Mouse (Mus musculus): Measurements from ENCODE around the gene Myo1g. TPM values are rescaled to one million over a fixed set of nuclear protein-coding genes. Genes with fewer than 3 reads are reported as not detected.

Myo1g gene
- total RNA-seq, 2 experiments from 2014 or later = 6.3 to 6.5 TPM

Small RNA genes lying within 50 kb of the gene (microRNA-seq; reads per million reads assigned to microRNA genes)
- not detected for gene Gm22123

Other genes with a start within 250 kb of the Myo1g start
- 10 to 100 TPM; 83.3 to 86.5 TPM for gene Tmed4, start 246.1 kb downstream of the Myo1g start, total RNA-seq (2021)
- 100 to 1,000 TPM; 854 to 941 TPM for gene Ogdh, start 229.3 kb downstream of the Myo1g start, total RNA-seq (2021)
- 10 to 100 TPM; 38.4 to 48.2 TPM for gene Zmiz2, start 131.9 kb downstream of the Myo1g start, total RNA-seq (2021)
- gene Ppia, start 105.5 kb downstream of the Myo1g start, total RNA-seq (2021) = 1,000 to 10,000 TPM; 1,588 to 1,631 TPM
- gene H2afv, start 76.5 kb downstream of the Myo1g start, total RNA-seq (2021) = 10 to 100 TPM; 84.9 to 92.0 TPM
- gene Purb, start 45.0 kb downstream of the Myo1g start, total RNA-seq (2021) = 10 to 100 TPM; 62.7 to 71.0 TPM
- 10 to 100 TPM; 46.4 to 47.5 TPM for gene Ccm2, start 25.9 kb upstream of the Myo1g start, total RNA-seq (2021)
- 1 to 10 TPM; 4.2 to 5.7 TPM for gene Nacad, start 85.1 kb upstream of the Myo1g start, total RNA-seq (2021)
- 10 to 100 TPM; 86.9 to 95.1 TPM for gene Tbrg4, start 105.1 kb upstream of the Myo1g start, total RNA-seq (2021)
- gene Wap, start 117.7 kb upstream of the Myo1g start, total RNA-seq (2021) = not detected
- gene Ramp3, start 137.6 kb upstream of the Myo1g start, total RNA-seq (2021) = 1 to 10 TPM; 7.6 to 9.8 TPM

Measured in adrenal gland, postnatal 10 days (tissue).